Mouse (Mus musculus) megakaryocyte, embryonic 14.5 days (primary cell): Measurements from ENCODE around the gene Olfr935. TPM values are rescaled to one million over a fixed set of nuclear protein-coding genes. Genes with fewer than 3 reads are reported as not detected.

Experiments
- H3K27me3 ChIP-seq: replicated peaks from 2 replicates; pipeline ENCODE3; 2012; ENCODE audit warnings: inconsistent platforms
- H3K36me3 ChIP-seq: replicated peaks from 2 replicates; pipeline ENCODE3; 2012; ENCODE audit warnings: low read length, inconsistent platforms, mixed read lengths
- H3K4me1 ChIP-seq: 2 replicates; pipeline ENCODE4 v1.6.1; 2012; ENCODE audit warnings: inconsistent platforms
- H3K4me3 ChIP-seq: replicated peaks from 2 replicates; pipeline ENCODE3; 2012; ENCODE audit warnings: moderate library complexity, mild to moderate bottlenecking, inconsistent platforms
- H3K9me3 ChIP-seq: 2 replicates; pipeline ENCODE4 v1.6.1; 2012; ENCODE audit warnings: inconsistent platforms
- FLI1 ChIP-seq: IDR thresholded peaks from 2 replicates; pipeline ENCODE4 v1.6.1; 2012; ENCODE audit warnings: low read length, inconsistent platforms, mixed read lengths
- GATA1 ChIP-seq: IDR thresholded peaks from 3 replicates; pipeline ENCODE4 v1.6.1; 2012; ENCODE audit warnings: mixed read lengths, low read length, inconsistent platforms, borderline replicate concordance
- polyA plus RNA-seq: library from polyadenylated mRNA; stranded (reverse); fragments of >175 nt; gene quantifications from 2 replicates; pipeline ENCODE4 v1.2.3, GENCODE M21; 2012; ENCODE audit warnings: low replicate concordance; ENCODE audit not compliant: insufficient read depth

Gene Olfr935
- not detected in 2 replicates for polyA plus RNA-seq

DNA sequence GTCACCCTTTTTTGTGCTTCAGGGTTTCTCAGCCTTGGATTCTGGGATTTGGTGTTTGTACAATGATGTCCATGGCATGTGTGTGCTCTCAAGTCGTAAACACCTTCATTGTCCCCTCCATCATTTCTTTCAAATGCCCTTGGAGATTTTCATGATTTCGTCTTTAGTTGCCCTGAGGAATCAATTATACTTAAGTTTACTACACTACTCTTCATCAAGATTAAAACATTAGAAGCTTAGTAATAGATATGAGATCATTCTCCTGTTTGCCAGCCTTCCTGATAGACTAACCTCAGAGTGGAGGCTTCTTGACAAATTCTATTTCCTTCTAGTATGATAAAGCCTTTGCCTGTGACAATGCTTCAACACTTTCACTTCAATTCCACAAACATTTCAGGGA lies at the start of gene Olfr935:
Gene Olfr935 (minus strand): TSS at position 101 of the 400 bp plus-strand sequence.
- Histone ChIP-seq H3K4me3 (no peak within 1 kb of the TSS), H3K36me3 (no peaks in the 10 kb centered on the region), H3K9me3 (no peaks in the 10 kb centered on the region), H3K4me1 (no peaks in the 10 kb centered on the region), H3K27me3 (no peaks in the 10 kb centered on the region)
- TF ChIP-seq FLI1 (no peak), GATA1 (no peak)

DNA sequence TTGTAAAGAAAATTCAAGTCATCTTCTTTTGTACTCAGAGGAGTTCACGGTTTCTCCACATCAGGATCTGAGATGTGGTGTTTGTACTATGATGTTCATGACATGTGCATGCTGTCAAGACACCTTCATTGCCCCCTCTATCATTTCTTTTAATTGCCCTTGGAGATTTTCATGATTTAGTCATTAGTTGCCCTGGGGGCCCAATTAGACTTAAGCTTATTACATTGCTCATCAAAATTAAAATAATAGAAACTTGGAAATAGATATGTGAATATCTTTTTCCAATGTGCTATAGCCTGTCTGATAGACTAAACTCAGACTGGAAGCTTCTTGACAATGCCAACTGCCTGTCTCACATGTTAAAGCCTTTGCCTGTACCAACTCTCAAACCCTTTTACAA lies 23.8 kb upstream of the Olfr935 start, which contains the start of gene Olfr146:
Gene Olfr146 (minus strand): TSS at position 101 of the 400 bp plus-strand sequence.
- TF ChIP-seq GATA1 (no peak), FLI1 (no peak)
- Histone ChIP-seq H3K9me3 (no peaks in the 10 kb centered on the region), H3K4me1 (no peaks in the 10 kb centered on the region), H3K4me3 (no peak within 1 kb of the TSS), H3K27me3 (no peaks in the 10 kb centered on the region), H3K36me3 (no peaks in the 10 kb centered on the region)

DNA sequence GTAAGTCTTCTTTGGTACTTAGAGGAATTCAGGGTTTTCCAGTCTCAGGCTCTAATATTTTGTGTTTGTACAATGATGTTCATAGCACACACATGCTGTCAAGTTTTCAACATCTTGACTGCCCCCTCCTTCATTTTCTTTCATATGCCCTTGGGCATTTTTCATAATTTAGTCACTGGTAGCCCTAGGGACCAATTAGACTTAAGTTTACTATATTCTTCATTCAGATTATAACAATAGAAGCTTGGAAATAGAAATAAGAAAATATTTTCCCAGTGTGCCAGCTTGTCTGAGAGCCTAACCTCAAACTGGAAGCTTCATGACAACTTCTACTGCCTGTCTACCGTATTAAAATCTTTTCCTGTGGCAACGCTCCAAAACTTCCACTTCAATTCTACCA lies 11.3 kb downstream of the Olfr935 start, which contains the start of gene Olfr934:
Gene Olfr934 (minus strand): TSS at position 101 of the 400 bp plus-strand sequence.
- H3K36me3 ChIP-seq = no peaks in the 10 kb centered on the region
- no peak within 1 kb of the TSS for H3K4me3 ChIP-seq
- no peaks in the 10 kb centered on the region for H3K9me3 ChIP-seq
- H3K27me3 ChIP-seq = no peaks in the 10 kb centered on the region
- TF ChIP-seq FLI1 (no peak), GATA1 (no peak)
- no peaks in the 10 kb centered on the region for H3K4me1 ChIP-seq

DNA sequence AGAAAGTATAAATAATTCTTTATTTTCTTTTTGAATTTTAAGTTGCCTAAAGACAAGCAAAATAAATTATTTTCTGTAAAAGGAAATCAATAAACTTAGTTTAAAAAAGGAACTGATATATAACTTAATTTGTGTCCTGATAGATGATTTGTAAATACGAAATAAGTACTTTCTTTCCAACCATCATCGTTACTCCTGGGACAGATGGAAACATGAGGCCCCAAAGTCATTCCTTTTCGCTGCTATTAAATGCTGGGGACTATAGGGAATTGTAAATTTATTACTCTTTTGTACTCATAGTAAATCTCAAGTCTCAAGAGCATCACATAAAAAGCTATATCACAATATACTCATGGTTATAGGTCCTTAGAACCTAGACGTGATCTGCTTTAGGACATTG lies 27.5 kb downstream of the Olfr935 start, which contains the start of gene Olfr933:
Gene Olfr933 (plus strand): TSS at position 301 of the 400 bp plus-strand sequence.
- no peaks in the 10 kb centered on the region for H3K36me3 ChIP-seq
- no peaks in the 10 kb centered on the region for H3K4me1 ChIP-seq
- TF ChIP-seq GATA1 (no peak), FLI1 (no peak)
- no peak within 1 kb of the TSS for H3K4me3 ChIP-seq
- no peaks in the 10 kb centered on the region for H3K27me3 ChIP-seq
- H3K9me3 ChIP-seq = peaks cover 2% of the 10 kb centered on the region; the same call in 1 of the 2 replicates

DNA sequence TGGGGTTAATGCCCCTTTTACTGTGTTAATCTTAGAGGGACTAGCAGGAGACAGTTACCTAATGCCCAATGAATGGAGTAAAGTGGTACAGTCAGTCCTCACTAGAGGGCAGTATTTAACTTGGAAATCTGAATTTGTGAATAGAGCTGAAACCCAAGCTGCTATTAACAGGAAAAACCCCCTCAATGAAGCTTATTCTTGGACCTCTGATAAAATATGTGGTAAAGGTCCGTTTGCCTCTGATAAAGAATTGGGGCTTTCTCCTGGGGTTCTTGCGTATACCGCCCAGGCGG lies 45.4 kb downstream of the Olfr935 start:
- peaks cover 13% of the 10 kb centered on the region for H3K9me3 ChIP-seq
- H3K4me1 ChIP-seq = no peaks in the 10 kb centered on the region
- TF ChIP-seq FLI1 = no peak
- no peak for TF ChIP-seq GATA1
- no peak overlapping the region for H3K4me3 ChIP-seq
- H3K36me3 ChIP-seq = no peaks in the 10 kb centered on the region
- no peaks in the 10 kb centered on the region for H3K27me3 ChIP-seq

DNA sequence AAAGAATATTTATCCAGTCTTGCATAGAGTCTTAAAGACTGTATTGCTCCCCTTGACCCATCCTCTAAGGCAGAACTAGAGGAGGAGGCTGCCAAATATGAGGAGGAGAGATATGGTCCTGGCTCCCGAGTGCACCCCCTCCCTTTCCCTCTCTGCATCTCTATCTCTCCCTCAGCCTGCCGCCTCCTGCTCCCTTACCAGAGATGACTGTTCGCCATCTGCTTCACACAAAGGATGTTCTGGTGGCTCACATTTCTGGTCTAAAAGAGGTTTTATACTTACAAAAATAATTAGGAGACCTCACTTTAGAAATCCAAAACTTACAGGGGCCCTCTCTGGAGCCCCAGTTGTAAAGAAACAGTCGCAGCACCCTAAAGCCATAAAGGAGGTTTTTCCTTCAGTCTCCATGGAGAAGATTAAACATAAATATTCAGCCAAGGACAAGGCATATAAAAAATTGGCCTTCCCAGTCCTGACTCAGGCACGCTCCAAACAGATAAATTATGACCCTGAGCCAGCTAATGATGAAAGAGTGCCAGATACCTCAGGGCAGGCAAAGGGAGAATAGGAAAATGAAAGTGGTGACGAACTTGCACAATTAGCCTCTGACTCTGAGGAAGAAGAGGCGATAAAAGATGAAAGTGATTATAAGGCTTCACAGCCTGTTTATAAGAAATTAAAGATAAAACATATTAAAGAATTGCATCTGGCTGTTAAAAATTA lies 45.9 kb downstream of the Olfr935 start:
- peaks cover 14% of the 10 kb centered on the region for H3K9me3 ChIP-seq
- no peaks in the 10 kb centered on the region for H3K36me3 ChIP-seq
- TF ChIP-seq GATA1 (no peak), FLI1 (no peak)
- H3K4me1 ChIP-seq = no peaks in the 10 kb centered on the region
- no peaks in the 10 kb centered on the region for H3K27me3 ChIP-seq
- H3K4me3 ChIP-seq = peak overlapping the region; percentile 53

Other genes starting within 250 kb of the Olfr935 start
- not detected in 2 replicates for gene Olfr920, start 247.4 kb downstream of the Olfr935 start, polyA plus RNA-seq
- gene Olfr921, start 226.6 kb downstream of the Olfr935 start, polyA plus RNA-seq = not detected in 2 replicates
- not detected in 2 replicates for gene Olfr922, start 185.1 kb downstream of the Olfr935 start, polyA plus RNA-seq
- gene Olfr923, start 173.1 kb downstream of the Olfr935 start, polyA plus RNA-seq = not detected in 2 replicates
- not detected in 2 replicates for gene Olfr924, start 155.2 kb downstream of the Olfr935 start, polyA plus RNA-seq
- gene Olfr26, start 144.6 kb downstream of the Olfr935 start, polyA plus RNA-seq = not detected in 2 replicates
- not detected in 2 replicates for gene Olfr926, start 122.6 kb downstream of the Olfr935 start, polyA plus RNA-seq
- not detected in 2 replicates for gene Olfr930, start 69.9 kb downstream of the Olfr935 start, polyA plus RNA-seq
- gene Olfr933, start 27.4 kb downstream of the Olfr935 start, polyA plus RNA-seq = 0.03 and 1.6 TPM in 2 replicates
- not detected in 2 replicates for gene Olfr934, start 11.4 kb downstream of the Olfr935 start, polyA plus RNA-seq
- not detected in 2 replicates for gene Olfr146, start 23.7 kb upstream of the Olfr935 start, polyA plus RNA-seq
- gene Olfr937, start 65.3 kb upstream of the Olfr935 start, polyA plus RNA-seq = not detected in 2 replicates
- not detected in 2 replicates for gene Olfr938, start 79.2 kb upstream of the Olfr935 start, polyA plus RNA-seq
- gene Olfr27, start 128.4 kb upstream of the Olfr935 start, polyA plus RNA-seq = not detected in 2 replicates
- not detected in 2 replicates for gene Olfr943, start 166.6 kb upstream of the Olfr935 start, polyA plus RNA-seq
- not detected in 2 replicates for gene Olfr944, start 202.2 kb upstream of the Olfr935 start, polyA plus RNA-seq